Mouse (Mus musculus): ENCODE data around the gene Slfn8.
"Not testable (repeated sequence)": the region's sequence is repeated elsewhere in the genome, so short reads cannot be mapped to it uniquely, and the experiment has no call there.

- TF ChIP-seq CTCF, POLR2A (IDR thresholded peaks at IDR 0.05; ENCODE audit: insufficient read depth, low read depth, low read length): not testable (repeated sequence)
Observed at GRCm38 (mm10) chr11:83019561-83020519, 770 bp downstream of the Slfn8 start.

Data from olfactory bulb, adult 2 months (tissue).